Mouse (Mus musculus): ENCODE data around the gene Ano6. TPM values are rescaled to one million over a fixed set of nuclear protein-coding genes. Genes with fewer than 3 reads are reported as not detected.
A peak's percentile ranks its signal among the peaks of the same experiment; 100 is the strongest.

Gene Ano6
- total RNA-seq, 1 experiment from 2014 or later = 33.6 TPM

DNA sequence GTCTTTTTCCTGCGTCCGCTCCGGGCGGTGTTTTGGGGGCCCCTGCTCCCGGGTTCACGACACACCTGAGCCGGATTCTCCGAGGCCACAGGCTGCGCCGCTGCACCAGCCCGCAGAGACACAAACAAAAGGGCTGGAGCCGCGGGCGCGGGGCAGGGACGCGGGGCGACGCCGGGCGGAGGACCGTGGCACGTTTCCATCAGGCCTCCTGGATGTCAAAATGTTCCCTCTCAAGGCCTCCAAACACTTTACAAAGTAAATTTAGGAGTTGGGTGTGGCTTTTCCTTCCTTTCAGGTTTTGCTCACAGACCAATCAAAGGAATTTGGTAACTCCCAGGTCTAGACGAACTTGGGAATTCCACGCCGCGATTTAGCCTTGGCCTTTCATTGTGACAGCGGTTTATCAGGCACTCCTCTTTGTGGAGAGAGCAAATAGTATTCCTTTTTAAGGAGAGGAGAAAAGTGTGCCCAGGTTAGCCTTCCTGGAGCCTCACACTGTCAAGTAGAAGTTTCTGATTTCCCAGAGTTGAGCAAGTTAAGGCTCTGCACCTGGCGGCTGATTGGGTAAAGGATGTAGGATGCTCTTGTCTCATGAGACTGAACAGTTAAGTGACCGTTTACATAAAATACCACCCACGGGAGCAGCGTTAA, 623 bp downstream of the Ano6 start:
- no peak for ATAC-seq (replicated peaks in 1 of 2; ENCODE audit: insufficient read depth in 1 of 2, low FRiP score in 2 of 2, low TSS enrichment in 1 of 2, low read depth in 1 of 2, poor library complexity in 2 of 2, severe bottlenecking in 2 of 2)

DNA sequence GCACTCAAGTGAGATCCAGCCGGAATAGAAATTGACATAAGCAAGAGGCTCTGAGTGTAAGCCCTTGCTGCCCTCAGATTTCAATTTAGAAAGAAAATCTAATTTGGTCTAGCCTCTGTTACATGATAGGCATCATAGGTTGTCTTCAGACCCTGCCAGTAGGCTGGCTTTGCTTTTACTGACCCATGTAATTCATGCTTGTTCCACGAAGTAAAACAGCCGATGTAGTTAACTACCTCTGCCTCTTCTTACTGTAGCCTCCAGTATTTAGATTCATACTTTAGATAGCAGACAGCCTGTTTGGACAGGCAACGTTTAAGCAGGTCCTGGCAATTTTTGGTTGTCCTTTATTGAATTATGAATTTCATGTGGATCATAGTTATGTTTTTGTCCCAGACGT, 1.2 kb downstream of the Ano6 start:
- ATAC-seq (replicated peaks in 1 of 2; ENCODE audit: insufficient read depth in 1 of 2, low FRiP score in 2 of 2, low TSS enrichment in 1 of 2, low read depth in 1 of 2, poor library complexity in 2 of 2, severe bottlenecking in 2 of 2) = no peak

- ATAC-seq (replicated peaks in 1 of 2; ENCODE audit: insufficient read depth in 1 of 2, low FRiP score in 2 of 2, low TSS enrichment in 1 of 2, low read depth in 1 of 2, poor library complexity in 2 of 2, severe bottlenecking in 2 of 2) = no peak; a peak in 1 of 4 replicates
Measured at GRCm38 (mm10) chr15:95792261-95793260, 1.9 kb downstream of the Ano6 start.

DNA sequence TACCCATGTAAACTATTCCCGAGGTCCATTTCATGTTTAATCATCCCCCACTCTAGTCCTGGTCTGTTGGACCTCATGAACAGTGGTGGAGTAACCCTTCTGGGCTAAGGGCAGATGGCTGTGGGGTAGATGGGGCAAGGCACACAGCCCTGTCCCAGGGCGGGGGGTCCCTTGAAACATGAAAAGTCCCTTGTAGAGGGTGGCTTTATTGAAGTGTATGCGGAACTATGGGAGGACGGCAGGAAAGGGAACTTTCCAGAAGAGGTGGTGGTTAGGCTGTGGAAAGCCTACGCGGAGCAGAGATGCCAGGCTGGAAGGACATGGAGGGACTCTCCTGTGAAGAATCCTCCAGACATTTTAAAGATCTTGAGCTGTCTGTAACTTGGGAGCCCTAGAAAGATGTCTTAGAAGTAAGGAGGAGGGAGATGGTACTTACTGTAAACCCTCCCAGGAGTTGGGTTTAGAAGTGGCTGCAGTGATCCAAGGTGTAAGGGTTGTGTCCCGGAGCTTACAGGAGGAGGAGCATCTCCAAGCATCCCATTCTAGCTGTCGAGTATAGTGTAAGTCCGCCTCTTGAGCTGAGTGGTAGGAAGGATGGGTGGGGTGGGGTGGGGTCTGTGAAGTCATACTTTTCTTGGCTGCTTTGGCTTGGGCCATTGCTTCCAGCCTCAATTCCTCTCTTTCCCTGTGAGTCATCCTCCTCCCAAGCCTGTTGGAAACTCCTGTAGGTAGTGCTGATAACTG, 3.3 kb downstream of the Ano6 start:
- no peak for ATAC-seq (replicated peaks in 1 of 2; ENCODE audit: insufficient read depth in 1 of 2, low FRiP score in 2 of 2, low TSS enrichment in 1 of 2, low read depth in 1 of 2, poor library complexity in 2 of 2, severe bottlenecking in 2 of 2)

GRCm38 (mm10) chr15:95794611-95795565, 4.2 kb downstream of the Ano6 start:
- peak in 1 of 2 experiments; percentile 16; a peak in 1 of 4 replicates for ATAC-seq (replicated peaks in 1 of 2; ENCODE audit: insufficient read depth in 1 of 2, low FRiP score in 2 of 2, low TSS enrichment in 1 of 2, low read depth in 1 of 2, poor library complexity in 2 of 2, severe bottlenecking in 2 of 2)

- ATAC-seq (replicated peaks in 1 of 2; ENCODE audit: insufficient read depth in 1 of 2, low FRiP score in 2 of 2, low TSS enrichment in 1 of 2, low read depth in 1 of 2, poor library complexity in 2 of 2, severe bottlenecking in 2 of 2) = no peak
Measured at GRCm38 (mm10) chr15:95796062-95796461, 5.4 kb downstream of the Ano6 start.

DNA sequence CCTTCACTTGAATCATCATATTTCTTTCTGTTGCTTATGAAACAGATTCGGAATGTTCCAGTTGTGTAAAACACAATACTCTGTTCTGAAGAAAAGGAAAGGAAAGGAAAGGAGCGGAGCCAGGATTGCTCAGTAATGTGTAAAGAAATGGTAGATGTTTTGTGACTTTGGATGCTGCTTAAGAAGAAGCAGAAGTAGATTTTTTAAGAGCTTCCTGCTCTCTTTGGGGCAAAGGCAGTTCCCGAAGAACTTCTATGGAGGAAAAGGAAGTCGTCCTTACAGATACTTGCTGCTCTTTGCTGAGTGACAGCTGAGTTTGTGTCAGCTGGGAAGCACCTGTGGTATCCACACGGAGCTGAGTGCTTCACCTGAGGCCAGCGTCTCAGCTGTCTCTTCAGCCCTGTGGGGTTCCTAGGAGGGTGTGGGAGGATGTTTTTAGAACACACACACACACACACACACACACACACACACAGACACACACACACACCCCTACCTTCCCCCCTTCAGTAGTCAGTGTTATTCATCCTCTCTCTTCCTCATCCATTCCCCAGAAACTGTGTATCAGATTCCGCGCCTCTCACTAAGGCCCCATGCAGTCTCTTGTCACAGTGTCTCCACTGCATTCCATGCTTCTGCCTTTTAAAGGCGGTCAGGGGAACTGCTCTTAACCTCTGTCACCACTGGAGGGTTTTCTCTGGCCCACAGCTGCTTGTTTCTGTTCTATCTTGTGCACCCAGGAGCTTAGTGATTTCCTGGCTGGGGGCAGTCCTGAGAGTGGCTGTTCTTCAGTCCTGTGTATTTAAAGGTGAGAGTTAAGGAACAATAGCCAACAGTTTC, 6.7 kb downstream of the Ano6 start:
- peak; percentile 61 to 79 for ATAC-seq (replicated peaks in 1 of 2; ENCODE audit: insufficient read depth in 1 of 2, low FRiP score in 2 of 2, low TSS enrichment in 1 of 2, low read depth in 1 of 2, poor library complexity in 2 of 2, severe bottlenecking in 2 of 2)

DNA sequence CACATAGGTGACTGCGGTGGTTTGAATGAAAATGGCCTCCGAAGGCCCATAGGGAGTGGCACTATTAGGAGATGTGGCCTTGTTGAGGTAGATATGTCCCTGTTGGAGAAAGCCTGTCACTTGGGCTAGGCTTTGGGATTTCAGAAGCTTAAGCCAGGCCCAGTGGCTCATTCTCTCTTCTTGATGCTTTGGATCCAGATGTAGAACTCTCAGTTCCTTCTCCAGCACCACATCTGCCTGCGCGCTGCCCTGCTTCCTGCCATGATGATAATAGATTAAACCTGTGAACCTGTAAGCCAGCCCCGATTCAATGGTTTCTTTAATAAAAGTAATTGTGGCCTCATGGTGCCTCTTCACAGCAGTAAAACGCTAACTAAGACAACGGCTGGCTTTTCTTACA, 7.6 kb downstream of the Ano6 start:
- no peak for ATAC-seq (replicated peaks in 1 of 2; ENCODE audit: insufficient read depth in 1 of 2, low FRiP score in 2 of 2, low TSS enrichment in 1 of 2, low read depth in 1 of 2, poor library complexity in 2 of 2, severe bottlenecking in 2 of 2)

DNA sequence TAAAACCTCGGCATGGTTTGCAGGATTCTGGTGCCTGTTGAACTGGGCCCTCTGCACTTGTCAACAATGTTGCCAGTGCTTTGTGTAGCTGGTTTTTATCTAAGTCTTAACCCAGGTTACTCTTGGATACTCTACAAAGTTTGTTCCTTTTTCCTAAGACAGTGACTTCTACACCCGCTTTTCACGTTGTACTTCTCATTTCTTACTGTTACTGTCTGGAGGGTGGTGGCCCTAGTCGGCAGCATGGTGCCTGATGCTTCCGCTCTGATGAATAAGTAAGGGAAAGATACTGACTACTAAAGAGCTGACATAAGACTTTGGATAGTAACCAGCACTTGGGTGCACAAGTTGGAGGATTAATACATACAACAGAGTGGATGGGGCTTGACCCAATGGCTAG, 9.0 kb downstream of the Ano6 start:
- no peak for ATAC-seq (replicated peaks in 1 of 2; ENCODE audit: insufficient read depth in 1 of 2, low FRiP score in 2 of 2, low TSS enrichment in 1 of 2, low read depth in 1 of 2, poor library complexity in 2 of 2, severe bottlenecking in 2 of 2)

GRCm38 (mm10) chr15:95800051-95800450, 9.4 kb downstream of the Ano6 start:
- ATAC-seq (replicated peaks in 1 of 2; ENCODE audit: insufficient read depth in 1 of 2, low FRiP score in 2 of 2, low TSS enrichment in 1 of 2, low read depth in 1 of 2, poor library complexity in 2 of 2, severe bottlenecking in 2 of 2) = no peak

DNA sequence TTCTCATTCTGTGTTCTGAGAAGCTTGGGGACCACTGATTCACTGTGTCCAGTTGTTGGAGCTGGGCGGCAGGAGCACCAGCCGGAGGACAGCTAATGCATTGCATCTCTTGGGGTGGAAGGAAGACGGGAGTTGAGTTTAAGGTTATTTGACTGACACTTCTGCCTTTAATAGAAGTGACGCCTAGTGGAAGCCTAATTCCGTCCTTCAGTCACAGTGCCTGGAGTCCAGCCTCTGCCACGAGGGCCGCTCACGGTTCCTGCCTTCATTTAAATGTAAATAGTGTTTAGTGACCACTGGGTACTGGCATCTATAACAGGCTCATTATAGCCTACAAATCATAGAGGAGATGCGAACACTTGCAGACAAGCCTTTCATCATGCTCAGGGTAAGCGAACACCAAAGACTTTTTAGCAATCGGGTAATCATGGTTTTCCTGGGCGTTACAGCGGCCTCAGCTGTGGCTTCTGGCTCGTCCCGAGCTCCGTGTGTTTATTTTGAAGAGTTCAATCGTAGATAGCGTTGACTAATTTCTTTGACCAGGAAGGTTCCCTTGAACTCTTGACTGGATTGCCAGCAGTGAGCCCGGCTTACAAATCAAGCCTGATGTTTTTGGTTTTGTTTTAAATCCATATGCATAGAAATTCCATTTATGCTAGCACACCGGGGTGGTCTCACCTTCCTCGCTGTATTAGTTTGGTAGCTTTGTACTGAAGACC, 10.8 kb downstream of the Ano6 start:
- ATAC-seq (replicated peaks in 1 of 2; ENCODE audit: insufficient read depth in 1 of 2, low FRiP score in 2 of 2, low TSS enrichment in 1 of 2, low read depth in 1 of 2, poor library complexity in 2 of 2, severe bottlenecking in 2 of 2) = no peak

DNA sequence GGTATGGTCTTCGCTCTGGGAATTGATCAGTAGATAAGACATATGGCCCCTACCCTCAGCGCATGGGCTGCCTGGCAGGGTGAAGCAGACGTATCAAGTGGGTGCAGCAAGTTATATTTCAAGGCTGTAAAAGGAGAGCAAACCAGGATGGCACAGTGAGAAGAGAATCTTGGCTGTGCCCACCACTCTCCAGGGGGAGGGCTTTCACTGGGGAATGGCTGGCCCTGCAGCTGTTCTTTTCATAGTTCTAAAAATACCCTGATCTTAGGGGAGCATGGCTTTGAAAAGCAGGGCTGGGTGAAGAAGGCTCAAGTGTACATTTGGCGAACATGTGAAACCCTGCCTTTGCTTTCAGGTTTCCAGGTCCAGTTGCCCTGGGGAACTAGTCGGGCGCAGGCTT, 11.5 kb downstream of the Ano6 start:
- no peak for ATAC-seq (replicated peaks in 1 of 2; ENCODE audit: insufficient read depth in 1 of 2, low FRiP score in 2 of 2, low TSS enrichment in 1 of 2, low read depth in 1 of 2, poor library complexity in 2 of 2, severe bottlenecking in 2 of 2)

DNA sequence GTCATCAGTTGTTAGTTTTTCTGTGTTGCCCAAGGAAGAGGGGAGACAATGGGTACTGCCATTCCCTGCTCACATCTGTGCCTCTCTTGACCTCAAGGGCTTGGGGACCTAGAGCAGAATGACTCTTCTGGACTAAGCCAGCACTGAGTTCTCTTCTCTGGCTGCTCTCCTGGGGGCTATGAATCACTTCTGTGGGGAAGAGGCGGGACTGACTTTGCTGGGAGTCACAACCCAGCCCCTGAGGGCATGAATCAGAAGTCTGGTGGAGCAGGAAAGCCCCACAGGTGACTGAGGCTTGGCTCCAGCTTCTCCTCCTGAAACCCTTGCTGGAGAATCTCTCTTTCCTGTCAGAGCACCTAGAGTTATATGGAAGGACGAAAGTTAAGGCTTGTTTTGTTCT, 12.1 kb downstream of the Ano6 start:
- no peak for ATAC-seq (replicated peaks in 1 of 2; ENCODE audit: insufficient read depth in 1 of 2, low FRiP score in 2 of 2, low TSS enrichment in 1 of 2, low read depth in 1 of 2, poor library complexity in 2 of 2, severe bottlenecking in 2 of 2)

GRCm38 (mm10) chr15:95803484-95803883, 12.8 kb downstream of the Ano6 start:
- ATAC-seq (replicated peaks in 1 of 2; ENCODE audit: insufficient read depth in 1 of 2, low FRiP score in 2 of 2, low TSS enrichment in 1 of 2, low read depth in 1 of 2, poor library complexity in 2 of 2, severe bottlenecking in 2 of 2) = no peak

- ATAC-seq (replicated peaks in 1 of 2; ENCODE audit: insufficient read depth in 1 of 2, low FRiP score in 2 of 2, low TSS enrichment in 1 of 2, low read depth in 1 of 2, poor library complexity in 2 of 2, severe bottlenecking in 2 of 2) = peak; percentile 28 to 29; a peak in 2 of 4 replicates
Measured at GRCm38 (mm10) chr15:95804255-95804654, 13.6 kb downstream of the Ano6 start.
